Mouse (Mus musculus): ENCODE measurements around the gene Spdye4a. TPM values are rescaled to one million over a fixed set of nuclear protein-coding genes. Genes with fewer than 3 reads are reported as not detected.

The Spdye4a gene
- polyA plus RNA-seq, 1 experiment from 2014 or later = not detected

DNA sequence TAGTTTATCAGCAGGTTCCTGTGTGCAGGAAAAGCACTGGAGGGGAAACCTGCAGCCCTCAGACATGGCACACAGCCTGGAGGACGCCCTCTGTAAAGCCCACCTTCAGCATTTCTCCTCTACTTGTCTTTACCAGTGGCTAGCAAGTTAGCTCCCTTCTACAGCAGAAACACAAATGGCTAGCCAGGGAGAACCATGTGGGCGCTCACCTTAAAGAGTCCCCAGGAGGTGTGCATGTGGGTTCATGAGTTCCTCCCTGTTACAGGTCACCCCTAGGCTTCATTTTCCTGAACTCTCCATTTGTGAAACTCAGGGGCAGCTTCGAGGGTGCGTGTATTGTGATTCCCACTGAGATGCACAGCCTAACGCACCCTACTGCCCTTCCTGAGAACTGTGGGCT, 29.1 kb upstream of the Spdye4a start:
- 92% methylated on average over 5 of the region's 5 CpGs for WGBS
- no peak overlapping the region for H3K27ac ChIP-seq (replicated peaks)
- no peak overlapping the region for H3K4me2 ChIP-seq (replicated peaks)
- H3K4me1 ChIP-seq = peaks cover 20% of the 10 kb centered on the region
- H3K9ac ChIP-seq (replicated peaks) = no peak overlapping the region
- peaks cover 65% of the 10 kb centered on the region for H3K36me3 ChIP-seq
- H3K27me3 ChIP-seq = peaks cover 40% of the 10 kb centered on the region
- no peaks in the 10 kb centered on the region for H3K9me3 ChIP-seq
- no peak for ATAC-seq (replicated peaks)
- no peak overlapping the region for H3K4me3 ChIP-seq

DNA sequence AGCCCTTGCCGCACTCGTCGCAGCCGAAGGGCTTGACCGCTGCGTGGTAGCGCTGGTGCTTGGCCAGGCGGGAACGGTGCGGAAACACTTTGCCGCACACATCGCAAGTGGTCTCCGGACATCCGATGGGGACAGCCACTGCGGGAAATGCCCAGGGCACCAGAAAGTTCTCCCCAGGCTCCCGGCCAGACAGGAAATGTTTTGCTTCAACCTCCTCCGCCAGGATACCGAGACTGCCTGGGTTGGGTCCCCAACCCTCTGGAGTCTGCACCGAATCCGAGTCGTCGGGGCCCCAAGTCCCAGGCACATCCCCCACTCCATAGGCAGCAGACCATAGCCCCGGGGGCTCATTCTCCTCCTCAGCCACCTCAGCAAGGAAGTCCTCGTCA, 28.4 kb upstream of the Spdye4a start:
- Histone ChIP-seq H3K9ac (replicated peaks) (no peak overlapping the region), H3K27ac (replicated peaks) (no peak overlapping the region), H3K9me3 (no peaks in the 10 kb centered on the region), H3K4me3 (0 out of 2 replicates have a peak overlapping the region, but pooled peaks have one; percentile 6), H3K4me1 (peaks cover 20% of the 10 kb centered on the region), H3K27me3 (peaks cover 40% of the 10 kb centered on the region), H3K36me3 (peaks cover 59% of the 10 kb centered on the region), H3K4me2 (replicated peaks) (no peak overlapping the region)
- no peak for ATAC-seq (replicated peaks)
- 28% methylated on average over 24 of the region's 24 CpGs for WGBS

DNA sequence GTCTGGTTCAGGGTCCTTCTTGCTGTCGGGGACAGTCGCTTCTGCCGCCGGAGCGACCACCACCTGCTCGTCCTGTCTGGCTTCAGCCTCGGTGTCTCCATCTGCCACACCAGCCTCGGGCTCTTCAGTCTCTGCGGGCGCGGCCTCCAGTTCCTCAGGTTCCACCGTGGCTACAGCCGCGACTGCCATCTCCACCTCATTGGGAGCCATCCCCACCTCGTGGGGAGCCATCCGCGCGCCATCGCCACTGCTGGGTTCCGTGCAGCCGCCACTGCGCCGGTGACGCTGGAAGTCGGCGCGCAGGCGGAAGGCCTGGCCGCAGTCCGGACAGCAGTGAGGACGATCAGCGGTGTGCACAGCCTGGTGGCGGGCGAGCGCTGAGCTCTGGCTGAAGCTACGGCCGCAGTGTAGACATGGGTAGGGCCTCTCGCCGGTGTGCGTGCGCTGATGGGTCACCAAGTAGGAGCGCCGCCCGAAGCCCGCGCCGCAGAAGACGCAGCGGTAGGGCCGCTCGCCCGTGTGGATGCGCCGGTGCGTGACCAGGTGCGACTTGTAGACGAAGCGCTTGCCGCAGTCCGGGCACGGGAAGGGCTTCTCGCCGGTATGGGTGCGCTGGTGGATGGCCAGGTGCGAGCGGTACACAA, 27.9 kb upstream of the Spdye4a start:
- peak overlapping the region; percentile 35; the same call in 1 of the 2 replicates for H3K4me3 ChIP-seq
- H3K9me3 ChIP-seq = no peaks in the 10 kb centered on the region
- H3K27ac ChIP-seq (replicated peaks) = no peak overlapping the region
- H3K27me3 ChIP-seq = peaks cover 40% of the 10 kb centered on the region
- no peak for ATAC-seq (replicated peaks)
- H3K36me3 ChIP-seq = peaks cover 58% of the 10 kb centered on the region
- WGBS = 24% methylated on average over 66 of the region's 66 CpGs
- no peak overlapping the region for H3K9ac ChIP-seq (replicated peaks)
- H3K4me1 ChIP-seq = peaks cover 20% of the 10 kb centered on the region
- peak overlapping the region; percentile 53; the same call in 1 of the 2 replicates for H3K4me2 ChIP-seq (replicated peaks)

DNA sequence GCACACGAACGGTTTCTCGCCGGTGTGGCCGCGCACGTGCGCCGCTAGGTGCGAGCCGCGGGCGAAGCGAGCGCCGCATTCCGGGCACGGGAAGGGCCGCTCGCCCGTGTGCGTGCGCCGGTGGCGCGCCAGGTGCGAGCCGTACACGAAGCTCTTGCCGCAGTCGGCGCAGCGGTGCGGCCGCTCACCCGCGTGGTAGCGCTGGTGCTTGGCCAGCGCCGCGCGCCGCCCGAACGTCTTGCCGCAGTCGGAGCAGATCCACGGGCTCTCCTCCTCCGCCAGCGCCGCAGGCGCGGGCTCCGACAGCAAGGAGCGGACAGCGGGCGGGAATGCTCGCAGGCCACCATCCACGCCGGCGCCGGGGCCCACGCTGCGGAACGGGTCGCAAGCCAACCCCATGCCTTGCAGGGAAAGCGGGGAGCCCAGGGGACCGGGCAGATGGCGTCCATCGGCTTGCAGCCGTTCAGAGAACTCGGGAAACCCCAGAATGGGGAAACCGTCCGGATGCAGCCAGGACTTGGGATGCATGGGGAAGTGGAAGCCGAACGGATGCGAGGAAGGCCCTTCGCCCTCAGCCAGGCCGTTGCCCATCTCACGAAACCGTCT, 27.3 kb upstream of the Spdye4a start:
- Histone ChIP-seq H3K9me3 (no peaks in the 10 kb centered on the region), H3K4me1 (peaks cover 20% of the 10 kb centered on the region), H3K9ac (replicated peaks) (0 out of 2 replicates have a peak overlapping the region, but pooled peaks have one; percentile 14), H3K4me3 (peak overlapping the region; percentile 35), H3K36me3 (peaks cover 57% of the 10 kb centered on the region), H3K27me3 (peaks cover 40% of the 10 kb centered on the region), H3K27ac (replicated peaks) (no peak overlapping the region), H3K4me2 (replicated peaks) (peak overlapping the region; percentile 53)
- WGBS = 20% methylated on average over 79 of the region's 81 CpGs
- ATAC-seq (replicated peaks) = peak; percentile 42

DNA sequence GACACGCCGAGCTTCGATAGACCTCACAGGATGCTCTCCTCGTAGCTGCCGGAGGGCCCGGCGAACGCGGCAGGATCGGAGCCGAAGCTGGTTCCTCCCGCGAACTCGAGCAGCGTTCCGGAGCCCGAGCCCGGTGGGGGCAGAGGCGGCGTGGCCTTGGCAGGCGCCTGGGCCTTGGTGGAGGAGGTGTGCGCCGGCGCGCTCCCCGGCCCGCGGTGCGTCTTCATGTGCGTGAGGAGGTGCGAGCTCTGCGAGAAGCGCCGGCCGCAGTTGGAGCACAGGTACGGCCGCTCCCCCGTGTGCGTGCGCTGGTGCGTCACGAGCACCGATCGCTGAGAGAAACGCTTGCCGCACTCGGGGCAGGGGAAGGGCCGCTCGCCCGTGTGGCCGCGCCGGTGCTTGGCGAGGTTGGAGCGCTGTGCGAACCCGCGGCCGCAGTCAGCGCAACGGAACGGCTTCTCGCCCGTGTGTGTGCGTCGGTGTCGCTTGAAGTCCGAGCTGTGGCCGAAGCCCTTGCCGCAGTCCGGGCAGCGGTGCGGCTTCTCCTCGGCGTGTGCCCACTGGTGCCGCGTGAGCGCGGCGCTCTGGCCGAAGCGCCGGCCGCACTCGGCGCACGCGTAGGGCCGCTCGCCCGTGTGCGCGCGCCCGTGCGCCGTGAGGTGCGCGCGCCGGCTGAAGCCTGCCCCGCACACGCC, 26.6 kb upstream of the Spdye4a start:
- H3K4me1 ChIP-seq = peaks cover 20% of the 10 kb centered on the region
- 10% methylated on average over 103 of the region's 103 CpGs for WGBS
- H3K9ac ChIP-seq (replicated peaks) = 0 out of 2 replicates have a peak overlapping the region, but pooled peaks have one; percentile 14
- peak overlapping the region; percentile 35 for H3K4me3 ChIP-seq
- H3K27me3 ChIP-seq = peaks cover 40% of the 10 kb centered on the region
- H3K4me2 ChIP-seq (replicated peaks) = peak overlapping the region; percentile 53
- peaks cover 57% of the 10 kb centered on the region for H3K36me3 ChIP-seq
- peak; percentile 33 for ATAC-seq (replicated peaks)
- no peaks in the 10 kb centered on the region for H3K9me3 ChIP-seq
- no peak overlapping the region for H3K27ac ChIP-seq (replicated peaks)

DNA sequence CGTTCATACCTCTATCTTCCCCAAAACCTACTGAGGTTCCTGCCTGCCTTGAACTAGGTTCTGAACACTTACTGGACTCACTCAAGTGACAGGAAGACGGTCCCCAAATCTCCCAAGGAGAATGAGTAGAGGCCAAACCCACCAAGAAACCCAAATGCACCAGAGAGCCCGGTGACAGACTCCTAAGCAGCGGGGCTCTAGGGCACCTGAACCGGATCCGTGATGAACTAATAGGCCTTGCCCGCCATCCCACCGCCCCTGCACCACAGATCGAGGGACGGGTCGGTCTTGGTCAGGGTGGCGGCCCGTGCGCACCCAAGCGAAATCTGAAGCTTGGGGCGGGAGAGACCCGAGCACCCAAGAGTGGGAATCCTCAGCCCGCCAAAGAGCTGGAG, 26.1 kb upstream of the Spdye4a start:
- Histone ChIP-seq H3K9ac (replicated peaks) (no peak overlapping the region), H3K4me2 (replicated peaks) (no peak overlapping the region)

DNA sequence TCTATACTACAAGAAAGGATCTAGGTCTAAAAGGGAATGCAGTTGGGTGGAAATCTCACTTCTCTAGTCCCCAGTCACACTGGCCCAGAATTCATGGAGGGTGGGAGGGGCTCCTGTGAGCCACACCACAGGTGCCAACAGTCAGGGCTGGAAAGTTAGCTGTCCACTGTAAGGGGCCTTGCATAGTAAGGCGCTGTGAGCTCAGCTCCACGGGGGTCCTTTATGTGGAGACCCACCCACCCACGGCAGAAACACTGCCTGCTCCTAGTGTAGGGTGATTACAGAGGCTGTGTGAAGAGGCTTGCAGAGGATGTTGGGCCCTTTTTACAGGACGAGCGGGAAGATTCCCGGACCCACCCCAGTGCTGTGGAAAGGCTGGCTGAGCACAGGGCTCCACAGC, 25.3 kb upstream of the Spdye4a start:
- ATAC-seq (replicated peaks) = no peak
- Histone ChIP-seq H3K4me2 (replicated peaks) (no peak overlapping the region), H3K4me1 (peaks cover 20% of the 10 kb centered on the region), H3K36me3 (peaks cover 67% of the 10 kb centered on the region), H3K9ac (replicated peaks) (no peak overlapping the region), H3K27ac (replicated peaks) (no peak overlapping the region), H3K4me3 (no peak overlapping the region), H3K27me3 (peaks cover 35% of the 10 kb centered on the region), H3K9me3 (no peaks in the 10 kb centered on the region)
- 61% methylated on average over 6 of the region's 6 CpGs for WGBS

More for the DNA sequence above, 26.1 kb upstream of the Spdye4a start:
- Histone ChIP-seq H3K27ac (replicated peaks) (no peak overlapping the region), H3K36me3 (peaks cover 62% of the 10 kb centered on the region), H3K4me3 (peak overlapping the region; percentile 35; the same call in 1 of the 2 replicates), H3K4me1 (peaks cover 20% of the 10 kb centered on the region), H3K9me3 (no peaks in the 10 kb centered on the region), H3K27me3 (peaks cover 40% of the 10 kb centered on the region)
- WGBS = 50% methylated on average over 18 of the region's 18 CpGs
- ATAC-seq (replicated peaks) = no peak

DNA sequence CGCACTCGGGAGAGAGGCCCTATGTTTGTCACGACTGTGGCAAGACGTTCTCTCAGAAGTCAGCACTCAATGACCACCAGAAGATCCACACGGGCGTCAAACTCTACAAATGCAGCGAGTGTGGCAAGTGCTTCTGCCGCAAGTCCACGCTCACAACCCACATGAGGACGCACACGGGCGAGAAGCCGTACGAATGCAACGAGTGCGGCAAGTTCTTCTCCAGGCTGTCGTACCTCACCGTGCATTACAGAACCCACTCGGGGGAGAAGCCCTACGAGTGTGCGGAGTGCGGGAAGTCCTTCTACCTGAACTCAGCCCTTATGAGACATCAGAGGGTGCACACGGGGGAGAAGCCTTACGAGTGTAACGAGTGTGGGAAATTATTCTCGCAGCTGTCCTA, 18.2 kb upstream of the Spdye4a start:
- H3K36me3 ChIP-seq = peaks cover 96% of the 10 kb centered on the region
- H3K9ac ChIP-seq (replicated peaks) = no peak overlapping the region
- ATAC-seq (replicated peaks) = no peak
- no peak overlapping the region for H3K27ac ChIP-seq (replicated peaks)
- H3K9me3 ChIP-seq = no peaks in the 10 kb centered on the region
- WGBS = 96% methylated on average over 26 of the region's 26 CpGs
- H3K27me3 ChIP-seq = no peaks in the 10 kb centered on the region
- no peak overlapping the region for H3K4me2 ChIP-seq (replicated peaks)
- H3K4me1 ChIP-seq = no peaks in the 10 kb centered on the region
- H3K4me3 ChIP-seq = no peak overlapping the region

DNA sequence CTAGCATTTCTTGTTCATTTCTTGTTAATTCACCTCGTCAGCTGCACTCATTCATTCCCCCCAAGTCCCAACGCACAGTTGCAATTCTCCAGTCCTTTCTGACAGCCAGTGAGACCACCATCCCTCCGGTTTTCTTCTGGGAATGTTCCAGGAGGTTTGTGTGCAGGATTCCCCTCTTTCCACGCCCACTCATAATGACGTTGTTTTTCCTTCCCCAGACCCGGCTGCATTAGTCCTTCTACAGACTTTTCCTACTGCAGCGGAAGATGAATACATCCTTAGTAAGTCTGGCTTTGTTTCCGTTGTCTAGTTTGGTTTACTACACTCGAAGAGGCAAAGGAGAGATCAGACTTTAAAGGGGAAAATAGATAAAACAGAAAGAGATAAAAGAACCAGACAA, 9.3 kb upstream of the Spdye4a start:
- Histone ChIP-seq H3K27me3 (no peaks in the 10 kb centered on the region), H3K4me3 (peak overlapping the region; percentile 96), H3K4me2 (replicated peaks) (peak overlapping the region; percentile 83), H3K4me1 (peaks cover 25% of the 10 kb centered on the region), H3K27ac (replicated peaks) (no peak overlapping the region), H3K36me3 (peaks cover 30% of the 10 kb centered on the region), H3K9me3 (no peaks in the 10 kb centered on the region), H3K9ac (replicated peaks) (peak overlapping the region; percentile 99)
- 37% methylated on average over 9 of the region's 9 CpGs for WGBS
- ATAC-seq (replicated peaks) = no peak

DNA sequence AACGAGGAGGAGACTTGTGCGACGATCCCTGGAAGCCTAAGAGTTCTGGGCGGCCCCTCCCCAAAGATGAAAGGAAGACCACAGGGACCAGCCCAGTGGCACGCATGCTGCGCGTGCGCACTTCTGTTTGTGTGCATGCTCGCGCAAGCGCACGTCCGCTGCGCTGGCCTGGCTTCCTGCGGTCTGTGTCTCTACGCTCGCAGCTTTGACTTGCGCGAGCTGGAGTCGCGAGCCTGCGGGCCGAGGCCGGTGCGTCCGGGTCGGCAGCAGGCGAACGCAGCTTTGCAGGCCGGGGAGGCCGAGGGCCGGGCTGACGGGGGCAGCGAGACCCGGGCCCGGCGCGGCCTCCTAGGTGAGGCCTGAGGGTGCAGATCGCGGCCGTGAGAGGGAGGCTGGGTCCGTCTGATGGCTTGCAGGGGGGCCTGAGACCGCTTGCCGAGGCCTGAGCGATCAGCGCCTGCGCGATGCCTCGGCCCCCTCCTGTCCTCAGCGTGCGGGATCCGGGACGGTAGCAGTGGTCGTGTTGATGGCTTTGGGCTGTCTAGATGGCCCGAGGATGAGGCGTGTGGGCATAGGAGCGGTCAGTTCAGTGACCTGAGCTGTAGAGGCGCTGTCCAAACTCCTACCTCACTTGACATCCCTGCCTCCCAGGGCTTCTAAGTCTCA, 8.5 kb upstream of the Spdye4a start, which contains the start of gene Zfp12:
Gene Zfp12, plus strand, starts transcription at position 136 of the 666 bp plus-strand sequence.
- Histone ChIP-seq H3K27ac (replicated peaks) (peak within 1 kb of the TSS; percentile 98), H3K4me2 (replicated peaks) (peak within 1 kb of the TSS; percentile 83), H3K27me3 (no peaks in the 10 kb centered on the region), H3K4me1 (peaks cover 25% of the 10 kb centered on the region), H3K9ac (replicated peaks) (peak within 1 kb of the TSS; percentile 99), H3K36me3 (peaks cover 22% of the 10 kb centered on the region), H3K9me3 (no peaks in the 10 kb centered on the region), H3K4me3 (peak within 1 kb of the TSS; percentile 96)
- under 1% methylated on average over 58 of the region's 58 CpGs for WGBS
- ATAC-seq (replicated peaks) = peak; percentile 99

DNA sequence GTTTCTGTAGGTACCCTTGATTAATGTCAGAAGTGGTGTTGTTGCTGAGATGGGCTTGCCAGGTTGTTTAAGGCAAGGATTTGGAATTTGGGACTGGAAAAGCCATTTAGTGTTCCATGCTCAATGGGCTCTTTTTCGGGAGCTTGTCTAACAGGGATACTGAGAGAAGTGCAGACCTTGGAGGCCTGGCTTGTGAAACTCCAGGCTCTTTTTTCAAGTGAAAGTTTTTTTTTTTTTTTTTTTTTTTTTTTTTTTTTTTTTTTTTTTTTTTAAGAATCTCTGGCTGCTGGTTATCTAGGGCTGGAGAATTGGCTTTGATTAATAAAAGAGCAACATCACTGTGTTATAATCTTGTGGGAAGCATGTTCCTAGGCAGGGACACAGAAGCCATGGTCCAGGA, 4.4 kb downstream of the Spdye4a start:
- Histone ChIP-seq H3K9me3 (no peaks in the 10 kb centered on the region), H3K4me1 (no peaks in the 10 kb centered on the region), H3K9ac (replicated peaks) (no peak overlapping the region), H3K4me3 (no peak overlapping the region), H3K27me3 (no peaks in the 10 kb centered on the region), H3K4me2 (replicated peaks) (no peak overlapping the region), H3K36me3 (no peaks in the 10 kb centered on the region), H3K27ac (replicated peaks) (no peak overlapping the region)
- 82% methylated on average over 1 of the region's 1 CpGs for WGBS
- no peak for ATAC-seq (replicated peaks)

DNA sequence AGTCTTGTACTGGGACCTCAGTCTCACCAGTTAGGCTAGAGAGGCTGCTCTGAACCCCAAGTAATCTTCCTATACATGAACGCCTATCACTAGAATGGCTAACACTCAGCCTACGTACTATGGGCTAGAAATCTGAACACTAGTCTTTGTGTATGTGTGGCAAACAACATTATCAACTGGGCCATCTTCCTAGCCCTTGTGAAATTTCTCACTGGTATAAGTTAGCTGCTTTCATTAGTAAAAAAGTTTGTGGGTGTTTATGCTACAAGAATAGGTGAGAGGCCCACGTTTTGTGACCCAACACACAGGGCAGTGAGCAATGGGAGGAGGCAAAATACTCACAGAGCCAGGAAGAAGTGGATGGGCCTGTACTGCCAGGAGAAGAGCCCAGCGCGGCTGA, 5.7 kb downstream of the Spdye4a start:
- H3K27ac ChIP-seq (replicated peaks) = no peak overlapping the region
- ATAC-seq (replicated peaks) = no peak
- no peaks in the 10 kb centered on the region for H3K4me1 ChIP-seq
- 85% methylated on average over 5 of the region's 5 CpGs for WGBS
- H3K4me3 ChIP-seq = no peak overlapping the region
- no peak overlapping the region for H3K9ac ChIP-seq (replicated peaks)
- no peak overlapping the region for H3K4me2 ChIP-seq (replicated peaks)
- H3K36me3 ChIP-seq = no peaks in the 10 kb centered on the region
- H3K9me3 ChIP-seq = no peaks in the 10 kb centered on the region
- no peaks in the 10 kb centered on the region for H3K27me3 ChIP-seq

Data from forebrain, embryonic 15.5 days (tissue).